Mouse (Mus musculus) adrenal gland (tissue): ENCODE results near the gene Fyttd1.
"Not testable (repeated sequence)": the region's sequence is repeated elsewhere in the genome, so short reads cannot be mapped to it uniquely, and the experiment has no call there.

Experiments
- intact Hi-C: fragments of 180-260 bp; cut with DNase I; formaldehyde crosslinking; loops from one replicate; pipeline ENCODE4 v1.15.1; 2025

Gene Fyttd1

DNA sequence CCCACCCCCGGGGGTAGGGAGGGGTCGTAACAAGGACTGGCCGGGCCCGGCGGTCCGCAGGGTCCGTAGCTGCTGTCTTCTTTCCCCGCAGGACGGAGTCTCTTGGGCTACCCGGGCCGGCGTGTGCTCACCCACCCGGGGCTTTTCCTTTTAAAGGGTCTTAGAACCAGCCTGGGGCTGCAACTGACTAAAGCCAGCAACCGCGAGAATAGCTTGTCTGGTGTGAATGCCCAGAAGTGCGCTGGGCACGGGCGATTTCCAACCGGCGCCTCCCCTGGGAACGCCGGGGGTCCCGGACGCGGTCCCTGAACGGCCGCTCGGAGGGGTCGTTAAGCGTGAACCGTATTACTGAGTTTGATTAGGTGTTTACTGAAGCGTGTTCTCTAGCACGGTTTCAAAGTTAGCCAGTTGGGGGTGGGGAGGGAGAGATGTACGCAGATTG is 878 bp downstream of the Fyttd1 start:
- intact Hi-C loops, result no loop called here

DNA sequence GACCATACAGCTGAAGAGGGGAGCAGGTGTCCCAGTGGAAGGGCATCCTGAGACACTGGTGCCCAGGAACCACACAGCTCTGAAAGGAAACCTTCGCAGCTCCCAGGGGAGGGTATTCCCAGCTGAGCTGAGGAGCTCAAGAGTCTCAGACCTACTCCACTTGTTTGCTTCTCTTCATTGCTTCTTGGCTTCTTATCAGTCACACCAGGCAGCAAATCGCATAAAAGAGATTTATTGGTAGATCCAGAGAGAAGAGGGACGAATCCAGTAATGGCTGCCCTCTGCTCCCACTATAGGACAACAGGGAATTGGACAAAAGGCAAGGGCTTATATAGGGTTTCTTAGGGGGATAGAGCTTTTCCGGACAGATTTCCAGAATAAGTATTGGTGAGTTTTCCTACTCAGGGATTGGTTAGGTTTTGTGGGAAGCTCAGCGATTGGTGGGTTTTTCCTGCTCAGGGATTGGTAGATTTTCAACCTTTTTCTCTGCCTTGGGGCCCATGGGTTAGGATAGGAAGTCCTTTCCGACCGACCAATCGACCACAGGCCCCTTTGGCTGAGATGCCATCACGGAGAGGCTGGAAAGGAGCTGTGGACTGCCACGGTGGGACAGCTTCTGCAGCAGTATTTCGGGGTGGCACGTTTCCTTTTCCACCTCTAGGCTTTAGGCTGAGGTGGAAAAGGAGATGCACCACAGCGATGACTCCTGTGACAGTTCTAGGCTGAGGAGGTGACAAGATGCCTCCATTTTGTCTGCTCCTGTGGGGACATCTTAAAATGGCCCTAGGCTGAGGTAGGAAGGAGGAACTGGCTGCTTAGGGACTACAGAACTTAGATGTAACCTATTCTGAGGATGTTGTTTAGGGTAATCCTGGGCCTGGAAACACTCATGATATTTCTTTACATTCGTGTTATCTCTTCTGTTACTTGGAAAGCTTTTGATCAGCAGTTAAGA is 1.9 kb downstream of the Fyttd1 start:
- intact Hi-C loops, result no loop called here

DNA sequence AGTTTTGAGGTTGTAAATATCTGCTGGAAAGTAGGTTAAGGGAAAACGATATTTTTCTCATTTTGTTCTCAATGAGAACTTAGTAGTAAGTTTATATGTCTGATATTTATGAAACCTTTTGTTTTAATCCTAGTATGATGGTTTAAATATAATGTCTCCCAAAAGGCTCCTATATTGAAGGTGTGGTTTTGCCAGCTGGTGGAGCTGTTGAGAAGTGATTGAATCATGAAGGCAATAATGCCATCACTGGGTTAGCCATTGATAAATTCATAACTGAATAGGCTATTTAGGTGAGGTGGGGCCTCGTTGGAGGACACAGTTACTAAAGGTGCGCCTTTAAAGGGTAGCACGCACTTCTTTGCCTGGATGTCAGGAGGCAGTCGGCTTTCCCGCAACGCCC is 4.2 kb downstream of the Fyttd1 start:
- intact Hi-C loops, result no loop called here

DNA sequence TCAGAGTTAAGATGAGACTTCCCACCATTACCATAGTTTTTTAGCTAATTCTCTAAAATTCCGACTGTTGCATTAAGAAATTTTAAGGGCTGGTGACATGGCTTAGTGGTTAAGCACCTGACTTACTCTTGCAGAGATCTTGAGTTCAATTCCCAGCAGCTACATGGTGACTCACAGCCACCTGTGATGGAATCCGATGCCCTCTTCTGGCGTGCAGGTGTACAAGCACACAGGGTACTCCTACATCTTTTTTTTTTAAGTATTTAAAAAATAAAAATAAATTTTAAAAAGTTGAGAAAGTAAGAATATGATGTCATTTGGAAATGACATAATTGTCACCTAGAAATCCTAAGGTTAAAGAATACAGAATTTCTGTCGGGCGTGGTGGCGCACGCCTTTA is 10.7 kb downstream of the Fyttd1 start:
- intact Hi-C loops, result no loop called here

DNA sequence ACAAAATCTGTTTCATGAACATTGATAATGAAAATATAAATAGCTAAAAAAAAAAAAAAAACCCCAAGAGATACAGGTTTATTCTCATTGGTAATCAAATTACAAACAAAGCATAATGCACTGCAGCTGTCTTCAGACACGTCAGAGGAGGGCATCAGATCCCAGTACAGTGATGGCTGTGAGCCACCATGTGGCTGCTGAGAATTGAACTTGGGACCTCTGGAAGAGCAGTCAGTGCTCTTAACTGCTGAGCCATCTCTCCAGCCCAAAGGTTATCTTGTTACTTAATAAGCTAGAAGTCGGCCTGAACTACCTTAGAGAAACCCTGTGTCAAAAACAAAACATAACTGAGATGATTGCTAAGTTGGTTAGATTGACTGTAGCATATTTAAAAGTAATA is 12.6 kb downstream of the Fyttd1 start:
- intact Hi-C loops, result loop anchor here (5.0 kb wide), 1 partner anchor 78 kb away; the partner anchor contains the start of gene Smbd1

DNA sequence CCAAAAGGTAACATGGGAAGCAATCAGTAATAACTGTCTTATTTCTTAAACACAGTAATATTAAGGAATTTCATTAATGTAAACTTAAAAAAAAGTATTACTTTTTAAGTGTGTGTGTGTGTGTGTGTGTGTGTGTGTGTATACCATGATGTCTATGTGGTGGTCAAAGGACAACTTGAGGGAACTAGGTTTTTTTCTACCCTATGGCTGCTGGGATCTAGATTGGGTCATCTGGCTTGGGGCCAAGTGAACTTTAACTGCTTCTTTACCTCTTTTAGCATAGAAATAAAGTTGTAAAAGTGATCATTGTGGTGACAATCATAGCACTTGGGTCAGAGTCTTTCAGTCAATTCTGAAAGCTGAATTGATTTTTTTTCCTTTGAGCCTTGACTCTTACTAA is 18.8 kb downstream of the Fyttd1 start:
- intact Hi-C loops, result no loop called here

DNA sequence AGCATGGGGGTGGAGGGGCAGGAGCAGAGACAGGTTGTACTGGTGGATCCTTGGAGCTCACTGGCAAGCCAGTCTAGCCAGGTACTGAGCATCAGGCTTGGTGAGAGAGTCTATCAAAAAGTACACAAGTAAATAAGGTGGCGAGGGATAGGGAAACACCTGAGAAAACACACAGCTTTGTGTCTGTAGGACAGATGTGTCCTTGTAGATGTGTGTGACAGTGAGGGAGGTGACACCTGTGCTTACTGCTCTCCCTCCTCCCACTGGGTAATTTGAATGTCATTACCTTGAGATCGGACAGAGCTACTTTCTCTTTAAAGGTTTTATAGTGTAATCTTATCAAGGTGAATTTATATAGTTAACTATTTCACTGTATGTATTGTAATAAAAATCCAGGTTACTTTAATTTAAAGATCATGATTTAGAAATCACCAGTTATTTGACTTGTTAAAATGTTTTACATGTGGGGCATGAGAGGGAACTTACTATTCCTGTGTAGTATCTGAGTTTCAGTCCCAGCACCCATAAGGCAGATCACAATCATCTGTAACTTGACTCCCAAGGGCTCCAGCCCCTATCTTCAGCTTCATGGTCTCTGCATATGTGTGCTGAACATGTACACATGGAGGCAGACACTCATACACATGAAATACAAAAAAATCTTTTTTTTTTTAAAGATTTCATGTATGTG is 24.2 kb downstream of the Fyttd1 start:
- intact Hi-C loops, result loop anchor here (10.0 kb wide), 1 partner anchor 53 kb away; no protein-coding TSS in a partner anchor

DNA sequence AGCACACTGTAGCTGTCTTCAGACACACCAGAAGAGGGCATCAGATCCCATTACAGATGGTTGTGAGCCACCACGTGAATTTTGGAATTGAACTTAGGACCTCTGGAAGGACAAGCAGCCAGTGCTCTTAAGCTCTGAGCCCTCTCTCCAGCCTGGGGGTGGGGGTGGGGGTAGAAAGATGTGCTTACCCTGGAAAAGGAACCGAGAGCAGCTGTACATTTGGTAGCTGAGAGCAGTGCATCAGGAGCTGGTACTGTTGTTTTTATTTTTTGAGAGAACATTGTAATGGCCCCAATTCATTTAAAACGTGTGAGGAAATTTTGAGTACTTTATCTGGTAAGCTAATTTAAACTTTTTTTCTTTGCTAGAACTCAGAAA is 24.7 kb downstream of the Fyttd1 start:
- intact Hi-C loops, result loop anchor here (10.0 kb wide), 1 partner anchor 53 kb away; no protein-coding TSS in a partner anchor

DNA sequence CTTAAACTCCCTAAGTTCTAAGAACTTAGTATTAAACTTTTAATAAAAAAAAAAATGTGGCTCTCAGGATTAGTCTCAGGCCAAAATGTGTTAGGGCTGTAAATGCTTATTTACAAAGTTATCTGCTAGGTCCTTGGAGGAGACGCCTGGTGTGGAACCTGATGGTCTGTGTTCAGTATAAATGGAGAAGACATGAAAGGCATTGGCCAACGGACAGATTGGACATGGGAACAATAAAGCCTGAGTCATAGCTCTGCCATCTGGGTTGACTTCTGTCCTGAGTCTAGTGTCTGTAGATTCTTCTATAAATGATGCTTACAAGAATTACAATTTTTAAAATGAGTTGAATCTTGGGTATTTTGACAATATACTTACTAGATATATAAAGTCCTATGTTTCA is 28.9 kb downstream of the Fyttd1 start:
- intact Hi-C loops, result loop anchor here (10.0 kb wide), 1 partner anchor 49 kb away; no protein-coding TSS in a partner anchor

DNA sequence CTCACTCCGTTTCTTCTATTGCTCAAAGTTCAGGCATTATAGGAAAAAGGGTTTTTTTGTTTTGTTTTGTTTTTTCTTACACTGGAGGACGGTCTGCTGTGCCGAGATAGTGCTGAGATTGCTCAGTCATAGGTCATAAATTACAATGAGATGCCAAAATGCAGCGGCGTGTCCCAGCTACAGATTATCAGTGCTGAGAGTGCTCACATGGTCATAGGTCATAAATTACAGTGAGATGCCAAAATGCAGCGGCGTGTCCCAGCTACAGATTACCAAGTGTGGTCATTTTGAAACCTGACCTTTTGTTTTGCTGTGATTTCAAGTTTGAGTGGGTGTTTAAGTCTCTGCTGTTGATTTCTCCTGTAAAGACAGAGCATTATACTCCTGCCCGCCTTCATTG is 29.4 kb downstream of the Fyttd1 start:
- intact Hi-C loops, result loop anchor here (10.0 kb wide), 1 partner anchor 48 kb away; no protein-coding TSS in a partner anchor

DNA sequence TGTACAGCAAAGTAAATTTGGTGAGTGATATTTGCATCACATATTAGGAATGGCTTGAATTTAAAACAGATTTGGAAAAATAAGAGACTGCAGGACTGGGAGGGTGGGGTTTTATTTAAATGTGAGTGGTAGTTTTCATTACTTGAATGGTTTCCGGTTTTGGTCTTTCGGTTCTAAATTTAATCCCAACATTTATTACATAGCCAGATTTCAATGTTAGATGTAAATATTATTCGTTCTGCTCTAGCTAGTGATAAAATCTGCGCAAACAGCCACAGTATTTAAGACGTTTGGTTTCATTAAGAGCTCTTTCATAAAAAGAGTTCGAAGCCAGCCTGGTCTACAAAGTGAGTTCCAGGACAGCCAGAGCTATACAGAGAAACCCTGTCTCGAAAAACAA is 35.9 kb downstream of the Fyttd1 start:
- intact Hi-C loops, result no loop called here

DNA sequence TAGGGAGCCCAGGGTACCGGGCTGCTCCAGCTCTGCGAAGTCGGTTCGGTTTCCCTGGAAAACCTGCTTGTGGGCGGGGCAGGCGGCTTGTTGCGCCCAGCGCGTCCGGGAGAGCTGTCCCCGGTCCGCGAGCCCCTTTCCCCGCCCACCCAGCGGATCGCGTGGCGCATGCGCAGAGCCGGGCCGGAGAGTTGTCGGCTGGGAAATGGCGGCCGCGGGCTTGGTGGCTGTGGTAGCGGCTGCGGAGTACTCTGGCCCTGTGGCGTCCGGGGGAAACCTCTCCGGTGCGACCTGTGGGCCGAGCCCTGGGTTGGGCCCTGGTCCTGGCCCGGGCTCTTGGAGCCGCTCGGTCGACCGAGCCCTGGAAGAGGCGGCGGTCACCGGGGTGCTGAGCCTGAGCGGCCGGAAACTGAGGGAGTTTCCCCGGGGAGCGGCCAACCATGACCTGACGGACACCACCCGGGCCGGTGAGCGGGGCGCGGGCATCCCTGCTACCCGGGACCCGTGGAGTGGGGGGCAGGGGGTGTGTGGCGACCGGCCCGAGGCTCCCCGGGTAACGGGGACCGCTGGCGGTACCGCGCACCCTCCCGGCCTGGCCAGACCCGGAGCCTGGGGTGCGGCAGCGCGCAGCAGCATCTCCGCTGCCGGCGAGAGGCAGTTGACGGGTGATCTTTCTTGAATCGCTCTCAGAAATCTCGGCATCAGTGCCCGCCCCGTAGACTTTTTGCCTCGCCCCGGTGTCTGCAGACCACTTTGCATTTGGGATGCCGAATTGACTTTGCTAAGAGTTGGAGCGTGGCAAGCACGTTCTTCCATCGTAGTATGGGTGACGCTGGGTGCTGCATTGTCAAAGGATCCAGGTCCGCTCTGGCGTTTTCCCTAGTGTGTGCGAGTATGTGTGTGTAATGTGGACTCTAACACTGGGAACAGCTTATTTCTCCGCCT is 36.9 kb downstream of the Fyttd1 start, which contains the start of gene Lrch3:
Gene Lrch3 (plus strand): TSS at position 164 of the 945 bp plus-strand sequence.
- intact Hi-C loops, result no loop called here

DNA sequence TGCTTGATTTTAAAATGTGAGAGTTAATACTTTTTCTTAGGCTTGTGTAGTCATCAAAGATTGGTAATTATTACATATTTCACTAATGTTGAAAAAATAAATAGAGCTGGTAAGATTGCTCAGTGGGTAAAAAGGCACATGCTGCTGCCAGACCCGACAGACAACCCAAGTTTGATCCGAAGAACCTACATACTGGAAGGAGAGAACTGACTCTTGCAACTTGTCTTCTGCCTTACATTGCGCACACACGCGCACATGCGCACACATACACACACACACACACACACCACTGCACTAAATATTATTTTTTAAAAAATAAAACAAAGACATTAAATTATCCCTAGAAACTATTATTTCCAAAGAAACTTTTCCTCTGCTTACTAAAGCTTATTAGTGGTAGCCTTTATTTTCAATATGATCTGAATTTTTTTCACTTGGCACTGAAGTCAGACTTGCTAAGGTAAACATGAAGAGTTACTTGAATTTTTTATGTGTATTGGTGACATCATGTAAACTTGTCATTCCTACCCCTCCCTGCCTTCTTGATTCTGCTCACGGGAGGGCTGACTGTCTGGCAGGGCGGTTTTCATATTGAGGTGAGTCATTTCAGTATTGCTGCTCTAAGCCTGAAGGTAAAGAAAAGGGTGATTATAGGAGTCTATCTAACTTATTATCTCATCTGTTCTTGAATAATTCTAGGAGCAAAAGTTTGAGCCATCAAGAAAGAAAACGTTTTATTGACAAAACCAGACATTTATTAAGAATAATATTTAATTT is 38.2 kb downstream of the Fyttd1 start:
- intact Hi-C loops, result no loop called here

DNA sequence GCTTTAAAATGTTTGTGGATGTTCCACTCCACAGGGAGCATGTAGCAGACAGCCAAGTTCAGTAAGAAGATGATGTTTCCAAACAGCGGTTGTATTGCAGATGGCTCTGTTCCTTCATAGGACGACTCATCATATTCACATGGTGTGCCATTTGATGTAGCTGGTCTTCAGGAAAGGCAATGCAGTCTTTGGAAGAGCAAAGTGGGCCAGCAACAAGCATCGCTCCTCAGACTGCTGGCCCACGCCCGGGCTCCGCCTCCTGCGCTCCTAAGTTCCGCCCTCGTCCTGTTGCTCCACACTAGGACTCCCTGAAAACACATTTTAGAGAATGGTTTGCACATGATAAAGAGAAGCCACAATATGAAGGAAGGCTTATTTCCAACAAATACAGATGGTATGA is 49.3 kb downstream of the Fyttd1 start:
- intact Hi-C loops, result not testable (repeated sequence)

DNA sequence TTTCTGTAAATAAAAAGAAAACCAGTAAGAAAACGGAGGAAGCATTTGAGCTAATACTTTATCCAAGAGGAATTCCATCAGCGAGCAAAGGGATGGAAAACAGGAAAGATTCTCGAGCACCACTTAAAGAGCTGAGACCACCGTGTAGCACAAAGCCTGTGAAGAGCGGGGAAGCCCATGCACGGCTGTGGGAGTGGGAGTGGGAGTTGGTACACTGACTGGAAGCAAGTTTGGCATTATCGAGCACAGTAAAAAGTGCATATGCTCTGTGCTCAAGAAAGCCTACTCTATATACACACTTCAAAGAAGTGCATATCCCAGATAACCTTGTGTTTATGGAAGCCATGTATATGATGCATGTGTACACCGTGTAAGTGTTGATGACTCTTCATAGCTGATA is 49.7 kb downstream of the Fyttd1 start:
- intact Hi-C loops, result no loop called here

DNA sequence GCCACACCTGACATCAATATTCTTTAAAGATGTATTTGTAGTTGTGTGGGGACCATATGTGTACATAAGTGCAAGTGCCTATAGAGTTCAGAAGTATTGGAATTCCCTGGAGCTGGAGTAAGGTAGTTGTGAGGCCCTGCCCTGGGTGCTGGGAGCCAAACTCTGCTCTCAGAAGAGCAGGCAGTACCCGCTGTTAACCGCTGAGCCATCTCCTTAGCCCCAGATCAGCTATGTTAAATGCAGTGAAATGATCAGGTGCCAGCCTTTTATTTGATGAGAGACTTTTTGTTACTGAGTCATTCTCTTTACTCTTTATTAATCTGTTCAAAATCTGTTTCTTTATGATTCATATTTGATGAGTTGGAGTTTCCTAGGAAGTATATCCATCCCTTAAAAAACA is 52.6 kb downstream of the Fyttd1 start:
- intact Hi-C loops, result no loop called here

DNA sequence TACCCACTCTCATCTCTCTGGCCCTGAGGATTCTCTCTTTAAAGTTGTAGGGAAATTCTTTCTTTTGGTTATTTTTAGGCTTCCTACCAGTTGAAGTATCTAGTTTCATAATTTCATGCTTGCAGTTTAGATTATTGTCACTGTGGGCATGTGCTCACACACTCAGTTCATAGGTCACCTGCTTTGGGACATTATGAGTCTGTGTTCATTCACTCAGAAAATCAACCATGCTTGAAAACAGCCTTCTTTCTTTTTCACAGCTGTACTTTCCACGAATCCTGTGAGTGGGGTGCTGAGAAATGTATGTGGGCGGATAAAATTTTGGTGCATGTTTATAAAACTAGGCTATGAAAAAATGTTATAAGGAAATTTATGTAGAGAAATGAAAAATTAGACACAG is 57.2 kb downstream of the Fyttd1 start:
- intact Hi-C loops, result no loop called here

DNA sequence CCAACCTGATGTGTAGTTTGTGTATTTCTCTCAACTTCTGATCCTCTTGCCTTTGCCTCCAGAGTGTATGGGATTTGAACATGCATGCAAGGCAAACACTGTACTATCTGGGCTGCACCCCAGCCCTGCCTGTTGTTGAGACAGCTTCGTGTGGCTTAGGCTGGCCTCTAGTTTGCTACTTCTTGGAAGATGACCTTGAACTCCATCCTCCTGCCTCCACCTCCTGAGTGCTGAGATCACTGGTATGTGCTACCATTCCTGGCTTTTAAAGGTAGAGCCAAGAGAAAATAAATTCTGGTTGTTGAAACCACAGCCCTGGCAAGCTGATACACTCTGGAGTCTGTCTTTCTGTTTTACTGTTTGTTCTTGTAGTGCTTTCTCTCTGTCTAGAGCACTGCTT is 57.8 kb downstream of the Fyttd1 start:
- intact Hi-C loops, result no loop called here

DNA sequence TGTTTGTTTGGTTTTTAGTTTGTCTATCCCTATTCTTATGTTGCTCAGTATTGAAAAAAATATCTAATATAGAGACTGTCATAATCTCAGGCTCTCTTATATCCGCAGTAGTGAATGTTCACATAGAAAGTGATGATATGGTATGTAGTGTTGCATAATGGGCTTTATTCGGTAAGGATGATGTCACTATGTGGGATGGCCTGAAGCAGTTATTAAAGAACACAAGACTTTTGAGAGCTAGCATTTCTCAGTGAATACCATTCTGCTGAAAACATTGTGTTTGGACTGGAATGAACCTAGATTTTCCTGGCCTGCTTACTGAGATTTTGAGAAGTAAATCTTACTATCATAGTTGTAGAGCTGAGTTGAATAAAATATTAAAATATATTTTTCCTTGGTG is 60.1 kb downstream of the Fyttd1 start:
- intact Hi-C loops, result no loop called here

DNA sequence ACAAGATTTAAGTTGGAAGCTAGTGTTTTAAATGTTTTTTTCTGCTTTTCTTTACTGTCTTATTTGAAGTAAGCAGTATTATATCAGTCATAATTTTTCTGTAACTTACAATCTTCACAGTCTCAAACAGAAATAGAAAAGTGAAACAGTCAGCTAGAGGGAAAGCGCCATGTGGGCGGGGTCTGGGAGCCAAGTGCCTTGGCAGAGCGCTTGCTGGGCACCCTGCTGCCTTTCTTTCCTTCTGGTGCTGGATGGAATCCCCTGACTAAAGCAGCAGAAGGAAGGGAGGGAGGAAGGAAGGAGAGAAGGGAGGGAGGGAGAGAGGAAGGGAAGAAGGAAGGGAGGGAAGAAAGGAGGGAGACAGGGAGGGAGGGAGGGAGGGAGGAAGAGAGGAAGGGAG is 62.0 kb downstream of the Fyttd1 start:
- intact Hi-C loops, result not testable (repeated sequence)
